Mouse (Mus musculus) neural tube, embryonic 11.5 days (tissue): ENCODE measurements around the gene Syt16. TPM values are rescaled to one million over a fixed set of nuclear protein-coding genes. Genes with fewer than 3 reads are reported as not detected.

Experiments used
- ATAC-seq: fragments of 200-750 bp; cut with Nextera tagmentation; 2 replicates; pipeline ENCODE4 v1.8.0; 2017; ENCODE audit warnings: moderate number of reproducible peaks, mild to moderate bottlenecking, moderate TSS enrichment, moderate library complexity; ENCODE audit not compliant: insufficient read depth, low FRiP score, low TSS enrichment
- DNase-seq: peaks from one replicate; pipeline ENCODE4 v3.0.0-alpha.2; 2015; ENCODE audit warnings: low spot score
- H3K27ac ChIP-seq: fragments of 300-500 bp; sonication (generic); 2 replicates; pipeline ENCODE4 v1.5.1; 2014; ENCODE audit warnings: low read depth, mild to moderate bottlenecking, low read length
- H3K27me3 ChIP-seq: fragments of 300-500 bp; sonication (generic); 2 replicates; pipeline ENCODE4 v1.6.1; 2014; ENCODE audit warnings: mild to moderate bottlenecking, low read length, mixed read lengths; ENCODE audit not compliant: control insufficient read depth, insufficient read depth
- H3K36me3 ChIP-seq: fragments of 300-500 bp; sonication (generic); 2 replicates; pipeline ENCODE4 v1.6.1; 2014; ENCODE audit warnings: mild to moderate bottlenecking, low read length, moderate library complexity, mixed read lengths; ENCODE audit not compliant: control insufficient read depth, insufficient read depth
- H3K4me1 ChIP-seq: fragments of 300-500 bp; sonication (generic); 2 replicates; pipeline ENCODE4 v1.6.1; 2014; ENCODE audit warnings: low read length, mixed read lengths; ENCODE audit not compliant: control insufficient read depth, insufficient read depth
- H3K4me2 ChIP-seq: fragments of 300-500 bp; sonication (generic); 2 replicates; pipeline ENCODE4 v1.6.1; 2014; ENCODE audit warnings: low read depth, mild to moderate bottlenecking, moderate library complexity
- H3K4me3 ChIP-seq: fragments of 300-500 bp; sonication (generic); 2 replicates; pipeline ENCODE4 v1.5.1; 2014; ENCODE audit warnings: low read depth, low read length
- H3K9ac ChIP-seq: fragments of 300-500 bp; sonication (generic); 2 replicates; pipeline ENCODE4 v1.6.1; 2014; ENCODE audit warnings: mild to moderate bottlenecking, low read length
- H3K9me3 ChIP-seq: fragments of 300-500 bp; sonication (generic); 2 replicates; pipeline ENCODE4 v1.6.1; 2016; ENCODE audit warnings: low read length; ENCODE audit not compliant: control insufficient read depth
- WGBS: fragments of 180-500 bp; shearing (Covaris S2); extraction: QIAGEN DNeasy Blood & Tissue Kit; methylation state at CpG from one replicate; pipeline ENCODE4 v1.1.7; 2014; 5-methylcytosine and 5-hydroxymethylcytosine counted together
- polyA plus RNA-seq: library from polyadenylated mRNA; unstranded; fragments of >200 nt; fragmentation: Nextera tagmentation; extraction: Ambion mirVana; gene quantifications from 2 replicates; pipeline ENCODE4 v1.2.1, GENCODE M21; 2014

Gene Syt16
- polyA plus RNA-seq, 1 experiment from 2014 or later, result 9.3 TPM

DNA sequence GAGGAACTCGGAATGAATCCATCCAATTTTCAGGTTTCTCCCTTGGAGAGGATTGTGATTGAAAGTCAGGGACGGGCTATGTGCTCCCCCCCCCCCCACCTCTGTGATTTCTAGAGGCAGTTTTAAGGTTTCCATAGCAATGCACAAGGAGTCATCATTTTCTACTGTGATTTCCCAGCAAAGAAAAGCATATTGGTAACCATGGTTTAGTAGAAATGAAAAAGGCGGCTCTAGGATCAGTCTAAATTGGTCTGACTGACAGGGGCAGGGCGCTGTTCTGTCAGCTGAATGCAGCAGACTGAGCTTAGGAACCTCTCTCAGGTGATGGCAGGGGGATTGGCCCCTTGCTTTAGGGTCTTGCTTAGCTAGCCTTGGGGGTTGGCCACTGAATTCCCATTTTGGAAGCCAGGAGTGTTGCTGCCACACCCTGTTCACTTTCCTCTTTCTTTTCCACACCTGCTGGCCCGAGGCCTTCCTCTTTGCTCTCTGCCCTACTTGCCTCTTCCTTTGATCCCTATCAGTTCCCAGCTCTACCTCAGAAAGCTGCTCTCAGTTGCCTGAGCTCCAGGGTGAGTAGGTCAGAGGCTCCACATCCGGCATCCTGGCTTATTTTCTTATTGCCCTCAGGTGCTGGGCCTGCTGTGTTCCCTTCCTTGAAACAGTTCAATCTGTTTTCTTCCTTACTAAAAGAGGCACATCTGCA is 108.5 kb downstream of the Syt16 start:
- ATAC-seq, result no peak
- no peak for DNase-seq

GRCm38 (mm10) chr12:74108663-74109081 is 111.2 kb downstream of the Syt16 start:
- H3K36me3 ChIP-seq, result no peaks in the 10 kb centered on the region
- no peaks in the 10 kb centered on the region for H3K27me3 ChIP-seq
- no peak overlapping the region for H3K4me3 ChIP-seq
- H3K4me2 ChIP-seq, result no peak overlapping the region
- no peak overlapping the region for H3K27ac ChIP-seq
- DNase-seq (no peak), ATAC-seq (no peak)
- WGBS, result 73% methylated on average over 4 of the region's 4 CpGs
- H3K9ac ChIP-seq, result no peak overlapping the region
- H3K9me3 ChIP-seq, result no peaks in the 10 kb centered on the region
- no peaks in the 10 kb centered on the region for H3K4me1 ChIP-seq

More for the DNA sequence above, 108.5 kb downstream of the Syt16 start:
- Histone ChIP-seq H3K9ac (no peak overlapping the region), H3K4me3 (no peak overlapping the region), H3K4me2 (no peak overlapping the region), H3K9me3 (no peaks in the 10 kb centered on the region), H3K36me3 (no peaks in the 10 kb centered on the region), H3K4me1 (no peaks in the 10 kb centered on the region), H3K27me3 (no peaks in the 10 kb centered on the region), H3K27ac (no peak overlapping the region)
- WGBS, result 74% methylated on average over 6 of the region's 6 CpGs

- ATAC-seq (no peak), DNase-seq (no peak)
- no peaks in the 10 kb centered on the region for H3K36me3 ChIP-seq
- H3K9ac ChIP-seq, result no peak overlapping the region
- H3K4me1 ChIP-seq, result no peaks in the 10 kb centered on the region
- H3K27ac ChIP-seq, result no peak overlapping the region
- no peaks in the 10 kb centered on the region for H3K9me3 ChIP-seq
- no peak overlapping the region for H3K4me2 ChIP-seq
- 72% methylated on average over 10 of the region's 10 CpGs for WGBS
- no peaks in the 10 kb centered on the region for H3K27me3 ChIP-seq
- no peak overlapping the region for H3K4me3 ChIP-seq
Measured at GRCm38 (mm10) chr12:74109462-74110068, 112.1 kb downstream of the Syt16 start.

GRCm38 (mm10) chr12:74116825-74117224 is 119.4 kb downstream of the Syt16 start:
- H3K4me2 ChIP-seq, result no peak overlapping the region
- DNase-seq, result no peak
- no peak overlapping the region for H3K4me3 ChIP-seq
- H3K4me1 ChIP-seq, result no peaks in the 10 kb centered on the region
- H3K36me3 ChIP-seq, result no peaks in the 10 kb centered on the region
- no peak overlapping the region for H3K9ac ChIP-seq
- no peaks in the 10 kb centered on the region for H3K9me3 ChIP-seq
- no peak for ATAC-seq
- H3K27ac ChIP-seq, result no peak overlapping the region
- 85% methylated on average over 6 of the region's 6 CpGs for WGBS
- no peaks in the 10 kb centered on the region for H3K27me3 ChIP-seq

DNA sequence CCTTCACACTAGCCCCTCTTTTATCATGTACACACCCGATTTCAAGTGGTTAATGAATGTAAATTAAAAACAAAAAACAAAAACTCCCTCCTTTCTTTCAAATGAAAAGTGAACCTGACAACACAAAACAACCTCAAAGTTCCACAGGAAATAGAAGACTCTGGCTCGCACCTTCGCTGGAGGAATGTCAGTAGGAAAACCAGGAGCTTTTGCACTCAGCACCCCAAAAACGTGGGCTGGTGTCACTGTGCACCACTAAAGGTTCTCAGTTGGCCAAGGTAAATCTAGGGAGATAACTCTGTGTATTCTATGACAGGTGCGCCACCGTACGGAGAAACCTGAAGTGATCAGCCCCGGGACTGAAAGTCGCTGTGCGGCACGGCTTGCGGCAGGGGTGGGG is 128.3 kb downstream of the Syt16 start:
- DNase-seq (no peak), ATAC-seq (no peak)
- Histone ChIP-seq H3K9ac (no peak overlapping the region), H3K4me2 (no peak overlapping the region), H3K27me3 (no peaks in the 10 kb centered on the region), H3K9me3 (no peaks in the 10 kb centered on the region), H3K27ac (no peak overlapping the region), H3K4me1 (no peaks in the 10 kb centered on the region), H3K36me3 (no peaks in the 10 kb centered on the region), H3K4me3 (no peak overlapping the region)
- WGBS, result 84% methylated on average over 12 of the region's 12 CpGs

GRCm38 (mm10) chr12:74128229-74128628 is 130.8 kb downstream of the Syt16 start:
- ATAC-seq (no peak), DNase-seq (no peak)
- Histone ChIP-seq H3K4me3 (no peak overlapping the region), H3K4me1 (no peaks in the 10 kb centered on the region), H3K36me3 (no peaks in the 10 kb centered on the region), H3K9ac (no peak overlapping the region), H3K27me3 (no peaks in the 10 kb centered on the region), H3K4me2 (no peak overlapping the region), H3K27ac (no peak overlapping the region), H3K9me3 (no peaks in the 10 kb centered on the region)
- 89% methylated on average over 1 of the region's 1 CpGs for WGBS

- WGBS, result 50% methylated on average over 2 of the region's 2 CpGs
- Histone ChIP-seq H3K36me3 (no peaks in the 10 kb centered on the region), H3K9me3 (peaks cover 3% of the 10 kb centered on the region; the same call in 1 of the 2 replicates), H3K4me2 (no peak overlapping the region), H3K27ac (no peak overlapping the region), H3K4me3 (no peak overlapping the region), H3K4me1 (no peaks in the 10 kb centered on the region), H3K27me3 (no peaks in the 10 kb centered on the region), H3K9ac (no peak overlapping the region)
- no peak for DNase-seq
- ATAC-seq, result no peak
Measured at GRCm38 (mm10) chr12:74131790-74132189, 134.3 kb downstream of the Syt16 start.

- 74% methylated on average over 7 of the region's 7 CpGs for WGBS
- ATAC-seq, result no peak
- Histone ChIP-seq H3K4me3 (no peak overlapping the region), H3K4me1 (no peaks in the 10 kb centered on the region), H3K36me3 (no peaks in the 10 kb centered on the region), H3K27ac (no peak overlapping the region), H3K4me2 (no peak overlapping the region), H3K27me3 (no peaks in the 10 kb centered on the region), H3K9ac (no peak overlapping the region), H3K9me3 (no peaks in the 10 kb centered on the region)
- no peak for DNase-seq
Measured at GRCm38 (mm10) chr12:74142147-74142546, 144.7 kb downstream of the Syt16 start.

DNA sequence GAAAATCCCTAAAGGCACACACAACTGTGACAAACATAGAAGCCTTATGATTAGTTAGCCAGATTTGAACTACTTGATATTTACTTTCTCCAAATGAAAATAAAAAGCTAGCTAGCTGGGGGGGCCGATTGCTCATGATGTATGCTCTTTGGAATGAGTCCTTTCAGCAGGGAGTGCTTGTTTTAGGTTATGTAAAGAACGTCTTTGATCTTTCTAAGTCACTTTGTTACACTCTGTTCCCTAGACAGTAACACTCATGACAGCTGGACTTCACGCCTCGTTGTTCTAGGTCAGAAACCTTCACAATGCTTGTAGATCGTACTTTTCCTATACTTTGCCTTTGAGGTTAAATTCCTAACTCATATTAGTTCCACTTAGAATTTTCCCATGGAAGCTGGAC is 146.9 kb downstream of the Syt16 start:
- Histone ChIP-seq H3K27ac (no peak overlapping the region), H3K9ac (no peak overlapping the region), H3K4me1 (no peaks in the 10 kb centered on the region), H3K36me3 (no peaks in the 10 kb centered on the region), H3K4me2 (no peak overlapping the region), H3K9me3 (no peaks in the 10 kb centered on the region), H3K4me3 (no peak overlapping the region), H3K27me3 (no peaks in the 10 kb centered on the region)
- WGBS, result 49% methylated on average over 5 of the region's 5 CpGs
- DNase-seq (no peak), ATAC-seq (no peak)
